Mouse (Mus musculus) heart, embryonic 11.5 days (tissue): ENCODE results near the gene Atp5j. TPM values are rescaled to one million over a fixed set of nuclear protein-coding genes. Genes with fewer than 3 reads are reported as not detected.

Experiments used
- ATAC-seq: fragments of 200-750 bp; cut with Nextera tagmentation; replicated peaks from 2 replicates; pipeline ENCODE4 v1.8.0; 2017; ENCODE audit warnings: moderate library complexity; ENCODE audit not compliant: insufficient number of reproducible peaks, low FRiP score, low TSS enrichment
- H3K27ac ChIP-seq: fragments of 300-500 bp; sonication (generic); 2 replicates; pipeline ENCODE4 v1.5.1; 2014; ENCODE audit warnings: mild to moderate bottlenecking, low read depth, low read length
- H3K27me3 ChIP-seq: fragments of 300-500 bp; sonication (generic); 2 replicates; pipeline ENCODE4 v1.6.1; 2014; ENCODE audit warnings: mild to moderate bottlenecking, low read length, mixed read lengths; ENCODE audit not compliant: control insufficient read depth, insufficient read depth
- H3K36me3 ChIP-seq: fragments of 300-500 bp; sonication (generic); 2 replicates; pipeline ENCODE4 v1.6.1; 2014; ENCODE audit warnings: mild to moderate bottlenecking, low read length, moderate library complexity, mixed read lengths; ENCODE audit not compliant: control insufficient read depth, insufficient read depth
- H3K4me1 ChIP-seq: fragments of 300-500 bp; sonication (generic); 2 replicates; pipeline ENCODE4 v1.6.1; 2014; ENCODE audit warnings: low read length; ENCODE audit not compliant: control insufficient read depth, insufficient read depth
- H3K4me2 ChIP-seq: fragments of 300-500 bp; sonication (generic); 2 replicates; pipeline ENCODE4 v1.6.1; 2014; ENCODE audit warnings: mild to moderate bottlenecking, moderate library complexity
- H3K4me3 ChIP-seq: fragments of 300-500 bp; sonication (generic); 2 replicates; pipeline ENCODE4 v1.5.1; 2014; ENCODE audit warnings: low read depth, low read length
- H3K9ac ChIP-seq: fragments of 300-500 bp; sonication (generic); 2 replicates; pipeline ENCODE4 v1.6.1; 2014; ENCODE audit warnings: mild to moderate bottlenecking, low read depth, low read length, moderate library complexity
- H3K9me3 ChIP-seq: fragments of 300-500 bp; sonication (generic); replicated peaks from 2 replicates; pipeline ENCODE4 v1.6.1; 2016; ENCODE audit warnings: low read length; ENCODE audit not compliant: control insufficient read depth
- WGBS: fragments of 180-500 bp; shearing (Covaris S2); extraction: QIAGEN DNeasy Blood & Tissue Kit; methylation state at CpG from one replicate; pipeline ENCODE4 v1.1.7; 2014; ENCODE audit not compliant: insufficient replicate concordance; 5-methylcytosine and 5-hydroxymethylcytosine counted together
- polyA plus RNA-seq: library from polyadenylated mRNA; unstranded; fragments of >200 nt; fragmentation: Nextera tagmentation; extraction: Ambion mirVana; gene quantifications from 2 replicates; pipeline ENCODE4 v1.2.1, GENCODE M21; 2014

The Atp5j gene
- polyA plus RNA-seq, 1 experiment from 2014 or later = 1,388 TPM

DNA sequence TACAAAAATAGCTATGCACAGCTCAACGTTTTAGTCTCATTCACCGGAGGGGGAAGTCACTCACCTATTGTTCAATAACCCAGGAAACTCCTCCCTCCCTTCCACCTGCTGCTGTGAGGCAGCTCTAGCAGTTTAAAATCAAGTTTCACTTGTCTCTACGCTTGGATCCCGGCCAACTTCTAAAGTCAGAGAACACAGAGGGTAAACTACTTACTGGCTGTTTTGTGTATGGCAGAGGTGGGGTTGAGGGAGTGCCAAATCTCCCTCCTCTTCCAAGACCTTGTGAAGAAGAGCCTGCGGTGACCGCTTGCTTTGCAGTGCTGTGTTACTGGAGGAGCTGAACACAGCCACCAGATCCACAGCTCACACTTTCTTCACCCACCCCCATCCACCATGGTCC is 10.4 kb downstream of the Atp5j start:
- H3K4me2 ChIP-seq = no peak overlapping the region
- no peak overlapping the region for H3K9ac ChIP-seq
- no peak for ATAC-seq
- H3K27me3 ChIP-seq = no peaks in the 10 kb centered on the region
- H3K4me3 ChIP-seq = no peak overlapping the region
- no peaks in the 10 kb centered on the region for H3K9me3 ChIP-seq
- H3K27ac ChIP-seq = no peak overlapping the region
- H3K36me3 ChIP-seq = peaks cover 34% of the 10 kb centered on the region
- 85% methylated on average over 6 of the region's 6 CpGs for WGBS
- no peaks in the 10 kb centered on the region for H3K4me1 ChIP-seq

DNA sequence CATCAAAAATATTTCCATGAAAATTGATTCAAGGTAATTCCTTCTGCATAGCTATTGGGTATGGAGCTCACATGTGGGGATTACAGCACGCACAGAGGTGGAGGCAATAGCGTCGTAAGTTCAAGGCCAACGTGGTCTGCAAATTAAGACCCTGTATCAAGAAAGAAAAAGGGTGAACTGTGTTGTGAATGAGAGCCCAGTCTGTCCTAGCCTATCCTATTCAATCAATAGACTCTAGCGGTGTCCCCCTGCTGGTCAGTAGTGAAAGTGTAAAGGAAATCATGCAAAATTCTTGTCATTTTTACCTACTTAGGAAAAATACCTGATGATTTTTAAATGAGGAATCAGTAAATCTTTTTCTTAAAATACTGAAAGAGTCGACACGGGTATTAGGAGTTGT is 18.0 kb downstream of the Atp5j start:
- WGBS = 34% methylated on average over 7 of the region's 7 CpGs

DNA sequence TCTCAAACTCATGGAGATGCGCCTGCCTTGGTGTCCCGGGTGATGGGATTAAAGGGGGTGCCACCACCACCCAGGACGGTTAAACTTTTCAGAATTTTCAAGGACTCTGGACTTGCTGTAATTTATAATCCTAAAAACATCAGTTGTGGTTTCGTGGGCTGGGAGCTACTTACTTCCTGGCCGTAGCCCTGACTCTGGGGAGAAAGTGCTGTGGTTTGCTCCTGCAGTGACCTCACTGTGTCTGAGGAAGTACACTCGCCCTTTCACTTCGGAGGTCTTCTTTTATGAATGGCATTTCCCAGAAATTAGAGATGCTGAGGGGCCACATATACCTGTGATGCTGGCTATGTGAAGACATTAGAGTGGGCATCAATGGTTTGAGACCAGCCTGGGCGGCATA is 20.9 kb downstream of the Atp5j start:
- no peaks in the 10 kb centered on the region for H3K36me3 ChIP-seq
- H3K4me1 ChIP-seq = no peaks in the 10 kb centered on the region
- no peak for ATAC-seq
- no peak overlapping the region for H3K4me2 ChIP-seq
- H3K4me3 ChIP-seq = no peak overlapping the region
- H3K9me3 ChIP-seq = no peaks in the 10 kb centered on the region
- H3K9ac ChIP-seq = no peak overlapping the region
- H3K27me3 ChIP-seq = no peaks in the 10 kb centered on the region
- WGBS = 75% methylated on average over 8 of the region's 8 CpGs
- H3K27ac ChIP-seq = no peak overlapping the region

More for the DNA sequence above, 18.0 kb downstream of the Atp5j start:
- Histone ChIP-seq H3K4me2 (no peak overlapping the region), H3K4me3 (no peak overlapping the region), H3K27ac (no peak overlapping the region), H3K27me3 (no peaks in the 10 kb centered on the region), H3K9ac (no peak overlapping the region), H3K4me1 (no peaks in the 10 kb centered on the region), H3K36me3 (no peaks in the 10 kb centered on the region), H3K9me3 (no peaks in the 10 kb centered on the region)
- no peak for ATAC-seq

DNA sequence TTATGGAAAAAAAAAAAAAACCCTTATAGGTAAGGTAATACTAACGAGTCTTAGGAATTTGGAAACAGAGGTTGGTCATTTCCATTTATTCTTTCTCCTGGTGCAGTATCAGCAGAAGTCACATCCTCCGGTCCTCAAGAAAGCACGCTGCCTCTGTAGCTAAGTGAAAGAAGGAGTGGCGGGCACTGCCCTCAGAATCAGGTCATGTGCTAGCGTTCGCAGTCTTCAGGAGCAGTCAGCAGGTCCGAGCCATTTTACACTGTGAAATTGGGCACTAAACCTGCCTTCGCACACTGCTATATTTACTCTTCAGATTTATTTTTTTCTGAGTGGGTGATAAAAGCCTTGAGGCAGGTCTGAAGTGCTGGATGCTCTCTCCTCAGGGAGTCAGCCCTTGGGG is 21.6 kb downstream of the Atp5j start:
- 82% methylated on average over 8 of the region's 8 CpGs for WGBS
- H3K27me3 ChIP-seq = no peaks in the 10 kb centered on the region
- H3K36me3 ChIP-seq = no peaks in the 10 kb centered on the region
- H3K9ac ChIP-seq = no peak overlapping the region
- no peak overlapping the region for H3K4me3 ChIP-seq
- no peak overlapping the region for H3K27ac ChIP-seq
- no peak overlapping the region for H3K4me2 ChIP-seq
- no peaks in the 10 kb centered on the region for H3K4me1 ChIP-seq
- no peaks in the 10 kb centered on the region for H3K9me3 ChIP-seq
- no peak for ATAC-seq

DNA sequence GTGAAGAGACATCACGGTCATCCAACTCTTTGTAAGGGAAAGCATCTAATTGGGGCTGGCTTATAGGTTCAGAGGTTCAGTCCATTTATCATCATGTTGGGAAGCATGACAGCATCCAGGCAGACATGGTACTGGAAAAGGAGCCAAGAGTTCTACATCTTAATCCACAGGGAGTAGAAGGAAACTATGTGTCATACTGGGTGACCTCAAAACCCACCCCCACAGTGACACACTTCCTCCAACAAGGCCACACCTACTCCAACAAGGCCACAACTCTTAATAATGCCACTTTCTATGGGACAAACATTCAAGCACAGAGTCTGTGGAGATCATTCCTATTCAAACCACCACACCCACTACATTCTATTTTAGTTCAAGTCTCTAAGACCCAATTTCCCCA is 25.2 kb downstream of the Atp5j start:
- Histone ChIP-seq H3K9me3 (no peaks in the 10 kb centered on the region), H3K36me3 (no peaks in the 10 kb centered on the region), H3K27me3 (no peaks in the 10 kb centered on the region), H3K4me1 (no peaks in the 10 kb centered on the region), H3K27ac (no peak overlapping the region), H3K9ac (no peak overlapping the region), H3K4me2 (no peak overlapping the region), H3K4me3 (no peak overlapping the region)
- ATAC-seq = no peak
- 89% methylated on average over 1 of the region's 1 CpGs for WGBS

DNA sequence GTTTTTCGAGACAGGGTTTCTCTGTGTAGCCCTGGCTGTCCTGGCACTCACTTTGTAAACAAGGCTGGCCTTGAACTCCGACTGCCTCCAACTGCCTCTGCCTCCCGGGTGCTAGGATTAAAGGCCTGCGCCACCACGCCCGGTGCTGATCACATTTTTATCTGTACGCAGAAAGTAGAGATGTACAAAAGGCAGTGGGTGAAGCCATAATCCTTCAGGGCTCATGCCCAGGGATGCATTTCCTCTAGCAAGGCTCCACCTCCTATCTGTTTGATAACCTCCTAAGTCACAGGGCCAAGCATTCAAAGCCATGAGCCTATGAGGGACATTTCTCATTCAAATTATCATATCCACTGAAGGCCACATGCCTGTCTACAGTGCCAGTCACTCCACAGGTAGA is 27.6 kb downstream of the Atp5j start:
- Histone ChIP-seq H3K4me3 (no peak overlapping the region), H3K4me1 (no peaks in the 10 kb centered on the region), H3K9me3 (no peaks in the 10 kb centered on the region), H3K9ac (no peak overlapping the region), H3K27me3 (no peaks in the 10 kb centered on the region), H3K27ac (no peak overlapping the region), H3K4me2 (no peak overlapping the region), H3K36me3 (no peaks in the 10 kb centered on the region)
- no peak for ATAC-seq
- WGBS = 86% methylated on average over 7 of the region's 7 CpGs

DNA sequence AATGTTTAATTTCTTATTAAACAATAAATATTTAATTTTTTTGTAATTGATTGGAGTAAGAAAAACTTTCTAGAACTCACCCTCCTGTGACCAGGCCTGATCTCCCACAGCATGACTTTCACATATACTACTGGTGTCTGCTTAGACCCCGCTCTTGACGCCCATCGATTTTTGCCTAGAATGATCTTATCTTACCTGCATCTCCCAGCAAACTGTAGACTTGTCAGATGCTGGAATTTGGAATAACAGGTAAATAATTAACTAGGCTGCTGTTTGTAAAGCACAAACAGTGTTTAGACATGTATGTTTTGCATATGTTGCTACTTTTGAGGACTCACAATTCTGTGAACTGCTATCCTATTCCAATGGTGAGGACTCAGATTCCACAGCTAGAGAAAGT is 29.2 kb downstream of the Atp5j start:
- Histone ChIP-seq H3K4me3 (no peak overlapping the region), H3K9ac (no peak overlapping the region), H3K27ac (no peak overlapping the region), H3K36me3 (no peaks in the 10 kb centered on the region), H3K27me3 (no peaks in the 10 kb centered on the region), H3K4me1 (no peaks in the 10 kb centered on the region), H3K9me3 (no peaks in the 10 kb centered on the region), H3K4me2 (no peak overlapping the region)
- 86% methylated on average over 3 of the region's 3 CpGs for whole genome bisulfite sequencing
- ATAC-seq = no peak

DNA sequence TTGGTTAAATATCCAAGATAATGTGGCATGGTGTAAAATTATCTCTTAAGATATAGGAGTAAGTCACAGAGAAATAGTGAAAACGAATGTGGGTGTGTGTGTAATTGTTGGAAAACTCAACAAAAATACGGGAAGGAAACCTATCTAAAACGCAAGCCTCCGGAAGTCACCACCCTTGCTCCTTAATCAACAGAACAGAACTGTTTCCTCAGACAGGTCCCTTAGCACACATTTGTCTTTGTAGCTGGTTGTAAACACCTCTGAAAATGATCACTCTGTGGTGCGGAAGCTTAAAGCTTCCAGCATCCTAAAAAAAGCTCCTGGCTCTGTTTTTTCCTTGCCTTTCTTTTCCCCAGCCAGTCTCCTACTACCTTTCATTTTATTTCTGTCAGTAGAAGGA is 30.6 kb downstream of the Atp5j start:
- Histone ChIP-seq H3K9ac (no peak overlapping the region), H3K4me1 (no peaks in the 10 kb centered on the region), H3K27me3 (no peaks in the 10 kb centered on the region), H3K4me2 (no peak overlapping the region), H3K4me3 (no peak overlapping the region), H3K36me3 (no peaks in the 10 kb centered on the region), H3K27ac (no peak overlapping the region), H3K9me3 (no peaks in the 10 kb centered on the region)
- ATAC-seq = no peak
- WGBS = 60% methylated on average over 5 of the region's 5 CpGs

DNA sequence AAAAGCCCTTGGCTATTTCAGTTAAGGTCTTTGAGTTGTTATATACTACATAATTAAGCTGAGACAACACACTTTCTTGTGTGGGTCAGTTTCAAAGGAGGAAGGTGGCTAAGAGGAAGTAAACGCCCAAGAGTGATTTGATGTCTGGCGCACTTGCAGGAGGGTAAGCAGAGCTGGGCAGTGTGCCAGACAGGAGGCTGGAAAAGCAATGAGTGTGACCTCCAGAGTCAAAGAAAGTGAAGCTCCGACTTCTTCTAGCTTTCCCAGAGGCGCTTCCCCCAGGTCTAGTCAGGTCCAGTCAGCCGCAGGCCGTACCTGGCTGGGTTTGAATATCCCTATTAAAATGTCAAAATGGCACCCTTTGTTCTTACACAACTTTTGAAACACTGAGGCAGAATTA is 33.2 kb downstream of the Atp5j start:
- Histone ChIP-seq H3K36me3 (no peaks in the 10 kb centered on the region), H3K4me2 (no peak overlapping the region), H3K27me3 (no peaks in the 10 kb centered on the region), H3K4me3 (no peak overlapping the region), H3K9ac (no peak overlapping the region), H3K9me3 (no peaks in the 10 kb centered on the region), H3K4me1 (no peaks in the 10 kb centered on the region), H3K27ac (no peak overlapping the region)
- no peak for ATAC-seq
- WGBS = 60% methylated on average over 6 of the region's 6 CpGs
